Mouse (Mus musculus) stomach, postnatal 0 days (tissue): ENCODE data around the gene Sphk1. TPM values are rescaled to one million over a fixed set of nuclear protein-coding genes. Genes with fewer than 3 reads are reported as not detected.

Experiments
- ATAC-seq: fragments of 200-750 bp; cut with Nextera tagmentation; 2 replicates; pipeline ENCODE4 v1.8.0; 2017; ENCODE audit not compliant: low FRiP score, low TSS enrichment
- DNase-seq: peaks from one replicate; pipeline ENCODE4 v3.0.0-alpha.2; 2016; ENCODE audit warnings: low spot score
- H3K27ac ChIP-seq: fragments of 300-500 bp; sonication (generic); replicated peaks from 2 replicates; pipeline ENCODE4 v1.5.1; 2014; ENCODE audit warnings: mild to moderate bottlenecking, control low read depth
- H3K27me3 ChIP-seq: fragments of 300-500 bp; sonication (generic); 2 replicates; pipeline ENCODE4 v1.6.1; 2014; ENCODE audit warnings: low read length; ENCODE audit not compliant: control insufficient read depth, insufficient read depth
- H3K36me3 ChIP-seq: fragments of 300-500 bp; sonication (generic); 2 replicates; pipeline ENCODE4 v1.6.1; 2014; ENCODE audit warnings: low read length, mixed read lengths; ENCODE audit not compliant: control insufficient read depth, insufficient read depth
- H3K4me1 ChIP-seq: fragments of 300-500 bp; sonication (generic); replicated peaks from 2 replicates; pipeline ENCODE4 v1.6.1; 2014; ENCODE audit warnings: antibody characterized with exemption; ENCODE audit not compliant: control insufficient read depth, insufficient read depth
- H3K4me2 ChIP-seq: fragments of 300-500 bp; sonication (generic); replicated peaks from 2 replicates; pipeline ENCODE4 v1.6.1; 2014; ENCODE audit warnings: low read depth, mild to moderate bottlenecking, control low read depth, moderate library complexity
- H3K4me3 ChIP-seq: fragments of 300-500 bp; sonication (generic); 2 replicates; pipeline ENCODE4 v1.5.1; 2014; ENCODE audit warnings: low read depth, low read length, control low read depth
- H3K9ac ChIP-seq: fragments of 300-500 bp; sonication (generic); 2 replicates; pipeline ENCODE4 v1.6.1; 2014; ENCODE audit warnings: mild to moderate bottlenecking, low read length, control low read depth, mixed read lengths
- H3K9me3 ChIP-seq: fragments of 300-500 bp; sonication (generic); 2 replicates; pipeline ENCODE4 v1.6.1; 2016; ENCODE audit warnings: low read length; ENCODE audit not compliant: control insufficient read depth
- CTCF ChIP-seq: IDR thresholded peaks from 2 replicates; pipeline ENCODE4 v1.5.1; 2016; ENCODE audit warnings: antibody characterized with exemption, low read depth, mild to moderate bottlenecking, moderate library complexity
- EP300 ChIP-seq: optimal IDR thresholded peaks from 2 replicates; pipeline ENCODE3; 2016; ENCODE audit warnings: antibody characterized with exemption
- WGBS: fragments of 180-500 bp; shearing (Covaris S2); extraction: QIAGEN DNeasy Blood & Tissue Kit; methylation state at CpG from one replicate; pipeline ENCODE4 v1.1.7; 2014; 5-methylcytosine and 5-hydroxymethylcytosine counted together
- polyA plus RNA-seq: library from polyadenylated mRNA; unstranded; fragments of >200 nt; fragmentation: Nextera tagmentation; extraction: Ambion mirVana; gene quantifications from 2 replicates; pipeline ENCODE4 v1.2.1, GENCODE M21; 2015

Sphk1 gene
- polyA plus RNA-seq, 1 experiment from 2014 or later: 7.9 TPM

GRCm38 (mm10) chr11:116493191-116493590, 37.5 kb upstream of the Sphk1 start:
- Histone ChIP-seq H3K9me3 (no peaks in the 10 kb centered on the region), H3K4me2 (no peak overlapping the region), H3K27me3 (no peaks in the 10 kb centered on the region), H3K27ac (peak overlapping the region; percentile 30; the same call in 1 of the 2 replicates), H3K9ac (no peak overlapping the region), H3K36me3 (no peaks in the 10 kb centered on the region), H3K4me3 (no peak overlapping the region), H3K4me1 (peaks cover 3% of the 10 kb centered on the region; the same call in 1 of the 2 replicates)
- WGBS: 38% methylated on average over 5 of the region's 5 CpGs
- no peak for ATAC-seq
- no peak for TF ChIP-seq CTCF
- no peak for TF ChIP-seq EP300
- no peak for DNase-seq

GRCm38 (mm10) chr11:116493795-116494252, 36.9 kb upstream of the Sphk1 start, which contains the start of gene Prpsap1:
Gene Prpsap1 (minus strand): TSS chr11:116494202.
- ATAC-seq (peak; percentile 9; the same call in 1 of the 2 replicates), DNase-seq (peak; percentile 59)
- no peaks in the 10 kb centered on the region for H3K27me3 ChIP-seq
- peak; percentile 86 for TF ChIP-seq CTCF
- no peak for TF ChIP-seq EP300
- H3K36me3 ChIP-seq: no peaks in the 10 kb centered on the region
- no peak within 1 kb of the TSS for H3K9ac ChIP-seq
- no peak within 1 kb of the TSS for H3K4me3 ChIP-seq
- no peak within 1 kb of the TSS for H3K4me2 ChIP-seq
- peaks cover under 1% of the 10 kb centered on the region; the same call in 1 of the 2 replicates for H3K4me1 ChIP-seq
- H3K27ac ChIP-seq: peak within 1 kb of the TSS; percentile 92
- no peaks in the 10 kb centered on the region for H3K9me3 ChIP-seq
- 31% methylated on average over 4 of the region's 4 CpGs for WGBS

- no peaks in the 10 kb centered on the region; the same call in 1 of the 2 replicates for H3K4me1 ChIP-seq
- DNase-seq: peak; percentile 64
- ATAC-seq: peak; percentile 47; the same call in 1 of the 2 replicates
- H3K9me3 ChIP-seq: no peaks in the 10 kb centered on the region
- no peaks in the 10 kb centered on the region for H3K36me3 ChIP-seq
- no peak overlapping the region for H3K9ac ChIP-seq
- H3K27ac ChIP-seq: peak overlapping the region; percentile 92
- no peak overlapping the region for H3K4me2 ChIP-seq
- H3K27me3 ChIP-seq: no peaks in the 10 kb centered on the region
- WGBS: 35% methylated on average over 13 of the region's 13 CpGs
- H3K4me3 ChIP-seq: no peak overlapping the region
- TF ChIP-seq CTCF (no peak), EP300 (peak; percentile 24)
Observed at GRCm38 (mm10) chr11:116494474-116495174, 36.1 kb upstream of the Sphk1 start.

- no peak overlapping the region for H3K4me2 ChIP-seq
- no peaks in the 10 kb centered on the region for H3K4me1 ChIP-seq
- H3K4me3 ChIP-seq: no peak overlapping the region
- 73% methylated on average over 4 of the region's 4 CpGs for WGBS
- no peaks in the 10 kb centered on the region for H3K9me3 ChIP-seq
- no peaks in the 10 kb centered on the region for H3K27me3 ChIP-seq
- H3K36me3 ChIP-seq: no peaks in the 10 kb centered on the region
- no peak for TF ChIP-seq EP300
- TF ChIP-seq CTCF: no peak
- no peak for DNase-seq
- no peak overlapping the region for H3K9ac ChIP-seq
- ATAC-seq: no peak
- no peak overlapping the region for H3K27ac ChIP-seq
Observed at GRCm38 (mm10) chr11:116497313-116497712, 33.4 kb upstream of the Sphk1 start.

GRCm38 (mm10) chr11:116498596-116498995, 32.1 kb upstream of the Sphk1 start:
- Histone ChIP-seq H3K9me3 (no peaks in the 10 kb centered on the region), H3K27me3 (no peaks in the 10 kb centered on the region), H3K36me3 (no peaks in the 10 kb centered on the region), H3K4me3 (peak overlapping the region; percentile 10; the same call in 1 of the 2 replicates), H3K4me2 (peak overlapping the region; percentile 47), H3K4me1 (no peaks in the 10 kb centered on the region), H3K27ac (no peak overlapping the region), H3K9ac (peak overlapping the region; percentile 58)
- WGBS: 30% methylated on average over 33 of the region's 34 CpGs
- no peak for ATAC-seq
- no peak for TF ChIP-seq EP300
- no peak for TF ChIP-seq CTCF
- no peak for DNase-seq

- TF ChIP-seq EP300: no peak
- no peak; the same call in 1 of the 2 replicates for TF ChIP-seq CTCF
- no peak overlapping the region for H3K4me3 ChIP-seq
- H3K27me3 ChIP-seq: no peaks in the 10 kb centered on the region
- WGBS: 47% methylated on average over 6 of the region's 6 CpGs
- H3K4me2 ChIP-seq: peak overlapping the region; percentile 47; the same call in 1 of the 2 replicates
- no peaks in the 10 kb centered on the region for H3K9me3 ChIP-seq
- no peaks in the 10 kb centered on the region for H3K36me3 ChIP-seq
- no peak overlapping the region for H3K9ac ChIP-seq
- H3K4me1 ChIP-seq: no peaks in the 10 kb centered on the region
- H3K27ac ChIP-seq: no peak overlapping the region
- no peak for ATAC-seq
- no peak for DNase-seq
Observed at GRCm38 (mm10) chr11:116499018-116499417, 31.7 kb upstream of the Sphk1 start.
